Mouse (Mus musculus): ENCODE measurements around the gene Dnajc4. TPM values are rescaled to one million over a fixed set of nuclear protein-coding genes. Genes with fewer than 3 reads are reported as not detected.
A peak's percentile ranks its signal among the peaks of the same experiment; 100 is the strongest.

Gene Dnajc4
- polyA plus RNA-seq, 1 experiment: 31.6 TPM

GRCm38 (mm10) chr19:6977759-6978638, 14.4 kb downstream of the Dnajc4 start:
- H3K4me3 ChIP-seq (ENCODE audit: control insufficient read depth, insufficient read depth, low read length): no peak overlapping the region
- 90% methylated on average over 13 of the region's 13 CpGs for WGBS

GRCm38 (mm10) chr19:6975537-6976521, 16.5 kb downstream of the Dnajc4 start, which contains the start of gene Plcb3:
Gene Plcb3, minus strand, starts transcription at chr19:6976470.
- TF ChIP-seq CTCF (IDR thresholded peaks at IDR 0.05; ENCODE audit: borderline replicate concordance, control insufficient read depth, extremely low read depth, insufficient read depth, low read length, poor library complexity) (peak; percentile 54; the same call in 1 of the 2 replicates), POLR2A (IDR thresholded peaks at IDR 0.05; ENCODE audit: control insufficient read depth, extremely low read depth, insufficient read depth, low read length, poor library complexity) (peak; percentile 63)
- Histone ChIP-seq H3K4me1 (replicated peaks; ENCODE audit: control insufficient read depth, insufficient read depth, low read length) (peaks cover 32% of the 10 kb centered on the region), H3K27me3 (ENCODE audit: control insufficient read depth, insufficient read depth, low read length) (no peaks in the 10 kb centered on the region), H3K36me3 (ENCODE audit: control insufficient read depth, insufficient read depth, low read length) (peaks cover 6% of the 10 kb centered on the region; the same call in 1 of the 2 replicates), H3K27ac (ENCODE audit: control insufficient read depth, insufficient read depth, low read length) (peak within 1 kb of the TSS; percentile 95), H3K4me3 (ENCODE audit: control insufficient read depth, insufficient read depth, low read length) (peak within 1 kb of the TSS; percentile 62)
- under 1% methylated on average over 16 of the region's 16 CpGs for WGBS
- DNase-seq: peak; percentile 87

More at GRCm38 (mm10) chr19:6977759-6978638, 14.4 kb downstream of the Dnajc4 start:
- Histone ChIP-seq H3K27me3 (ENCODE audit: control insufficient read depth, insufficient read depth, low read length) (no peaks in the 10 kb centered on the region), H3K27ac (ENCODE audit: control insufficient read depth, insufficient read depth, low read length) (peak overlapping the region; percentile 14; the same call in 1 of the 2 replicates), H3K36me3 (ENCODE audit: control insufficient read depth, insufficient read depth, low read length) (peaks cover 6% of the 10 kb centered on the region; the same call in 1 of the 2 replicates), H3K4me1 (replicated peaks; ENCODE audit: control insufficient read depth, insufficient read depth, low read length) (peaks cover 32% of the 10 kb centered on the region)
- TF ChIP-seq POLR2A (IDR thresholded peaks at IDR 0.05; ENCODE audit: control insufficient read depth, extremely low read depth, insufficient read depth, low read length, poor library complexity) (no peak), CTCF (IDR thresholded peaks at IDR 0.05; ENCODE audit: borderline replicate concordance, control insufficient read depth, extremely low read depth, insufficient read depth, low read length, poor library complexity) (no peak)
- DNase-seq: no peak

- Histone ChIP-seq H3K27me3 (ENCODE audit: control insufficient read depth, insufficient read depth, low read length) (no peaks in the 10 kb centered on the region), H3K4me1 (replicated peaks; ENCODE audit: control insufficient read depth, insufficient read depth, low read length) (peaks cover 43% of the 10 kb centered on the region), H3K4me3 (ENCODE audit: control insufficient read depth, insufficient read depth, low read length) (peak within 1 kb of the TSS; percentile 70), H3K27ac (ENCODE audit: control insufficient read depth, insufficient read depth, low read length) (peak within 1 kb of the TSS; percentile 95), H3K36me3 (ENCODE audit: control insufficient read depth, insufficient read depth, low read length) (peaks cover 6% of the 10 kb centered on the region; the same call in 1 of the 2 replicates)
- WGBS: 1% methylated on average over 64 of the region's 84 CpGs
- peak; percentile 85 for DNase-seq
- no peak for TF ChIP-seq CTCF (IDR thresholded peaks at IDR 0.05; ENCODE audit: borderline replicate concordance, control insufficient read depth, extremely low read depth, insufficient read depth, low read length, poor library complexity)
- no peak; the same call in 1 of the 2 replicates for TF ChIP-seq POLR2A (IDR thresholded peaks at IDR 0.05; ENCODE audit: control insufficient read depth, extremely low read depth, insufficient read depth, low read length, poor library complexity)
These were observed 17.9 kb downstream of the Dnajc4 start, which contains the start of gene Ppp1r14b for GRCm38 (mm10) chr19:6974211-6975205. Gene Ppp1r14b, plus strand, starts transcription at chr19:6974968.

- Histone ChIP-seq H3K27ac (ENCODE audit: control insufficient read depth, insufficient read depth, low read length) (no peak overlapping the region), H3K4me3 (ENCODE audit: control insufficient read depth, insufficient read depth, low read length) (no peak overlapping the region; the same call in 1 of the 2 replicates), H3K36me3 (ENCODE audit: control insufficient read depth, insufficient read depth, low read length) (peaks cover 6% of the 10 kb centered on the region; the same call in 1 of the 2 replicates), H3K4me1 (replicated peaks; ENCODE audit: control insufficient read depth, insufficient read depth, low read length) (peaks cover 44% of the 10 kb centered on the region), H3K27me3 (ENCODE audit: control insufficient read depth, insufficient read depth, low read length) (no peaks in the 10 kb centered on the region)
- DNase-seq: no peak
- 43% methylated on average over 12 of the region's 12 CpGs for WGBS
- TF ChIP-seq POLR2A (IDR thresholded peaks at IDR 0.05; ENCODE audit: control insufficient read depth, extremely low read depth, insufficient read depth, low read length, poor library complexity): no peak
- no peak for TF ChIP-seq CTCF (IDR thresholded peaks at IDR 0.05; ENCODE audit: borderline replicate concordance, control insufficient read depth, extremely low read depth, insufficient read depth, low read length, poor library complexity)
These were observed 18.7 kb downstream of the Dnajc4 start for GRCm38 (mm10) chr19:6973581-6974190.

Data from thymus, adult 2 months (tissue).